Mouse (Mus musculus) T-helper 17 cell (primary cell): ENCODE measurements at regions not wholly inside any gene's neighbourhood (a gene's known extent, or its start where the extent isn't known, plus 50 kb on each side); places are given as distances from the start of the nearest gene placed in this dataset.

Source experiments
- in situ Hi-C, 2 experiments: fragments of 300-600 bp; cut with MboI, MseI; formaldehyde crosslinking; loops; 1 replicate in 1 of 2; 2 replicates in 1 of 2; pipeline ENCODE4 v1.15.1; 2025; ENCODE audit warnings: high pct_unique_total_duplicates in 2 of 2

DNA sequence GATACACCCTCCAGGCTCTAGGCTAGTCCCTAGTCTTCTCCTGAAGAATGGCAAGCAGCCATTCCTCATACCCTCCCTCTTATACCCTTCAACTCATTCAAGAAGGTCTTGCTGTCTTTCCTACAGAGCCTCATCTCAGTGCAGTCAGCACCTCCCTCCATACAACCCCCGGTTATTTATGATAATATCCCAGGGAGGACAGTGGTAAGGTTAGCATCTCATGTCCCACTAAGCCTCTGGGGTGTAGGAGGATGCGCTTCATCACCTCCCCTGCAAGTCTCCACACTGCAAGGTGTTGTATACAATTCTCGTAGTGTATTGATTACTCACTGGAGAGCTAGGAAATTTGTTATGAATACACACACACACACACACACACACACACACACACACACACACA is 80.2 kb upstream of the Shisa6 start:
- in situ Hi-C loops, result no loop called here

DNA sequence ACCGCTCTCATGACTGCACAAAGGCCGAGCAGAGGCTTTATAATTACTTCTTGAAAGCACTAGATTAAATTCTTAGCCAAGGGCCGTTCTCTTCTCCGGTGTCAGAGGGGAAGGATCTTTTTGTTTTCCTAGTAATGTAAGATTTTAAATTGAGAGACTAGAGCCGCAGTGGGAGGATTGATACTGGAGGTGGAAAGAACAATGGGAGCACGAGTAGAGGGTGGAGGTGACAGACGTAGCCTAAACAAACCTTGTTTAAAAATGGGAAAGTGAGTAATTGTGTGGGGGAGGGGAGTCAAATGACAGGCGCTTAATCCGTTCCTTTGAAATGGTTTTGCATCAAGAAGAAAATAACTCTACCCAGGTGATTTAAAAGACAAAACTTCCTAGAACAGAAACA is 80.9 kb upstream of the Shisa6 start:
- in situ Hi-C loops, result no loop called here

DNA sequence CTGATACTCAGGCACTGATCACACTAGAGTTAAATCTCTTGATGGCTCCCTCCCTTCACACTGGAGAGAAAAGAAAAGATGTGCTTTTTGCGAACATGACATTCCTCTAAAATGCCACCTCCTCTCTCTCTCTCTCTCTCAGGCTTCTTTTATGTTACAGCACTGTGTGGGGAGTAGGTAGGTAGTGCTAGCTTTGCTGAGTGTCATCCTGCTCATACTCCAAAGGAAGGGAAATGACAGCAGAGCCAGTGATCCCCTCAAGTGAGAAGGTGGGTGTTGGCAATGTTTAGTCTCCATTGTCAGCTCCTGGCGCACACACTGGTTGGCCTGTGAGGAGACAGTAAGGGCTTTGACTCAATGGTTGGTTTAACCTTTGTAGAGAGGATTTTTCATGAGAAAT is 84.0 kb upstream of the Shisa6 start:
- in situ Hi-C loops, result no loop called here

DNA sequence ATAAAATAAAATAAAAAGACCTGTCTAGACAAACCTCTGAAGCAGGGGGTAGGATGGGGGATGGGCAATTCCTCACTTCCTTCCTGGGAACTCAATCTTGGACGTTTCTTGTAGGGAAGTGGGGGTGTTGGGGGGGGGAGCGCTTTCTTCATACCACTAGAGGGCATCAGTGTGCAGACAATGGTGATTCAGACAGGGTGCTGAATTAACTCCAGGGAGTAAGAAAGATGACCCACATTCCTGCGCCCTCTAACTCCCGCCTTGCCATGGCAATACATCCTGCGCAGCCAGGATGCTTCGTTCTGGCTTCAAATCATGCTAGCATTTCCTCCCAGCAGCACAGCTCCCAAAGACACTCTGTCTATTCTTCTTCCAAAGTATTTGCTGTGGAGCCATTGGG is 87.4 kb upstream of the Shisa6 start:
- in situ Hi-C loops, result no loop called here

DNA sequence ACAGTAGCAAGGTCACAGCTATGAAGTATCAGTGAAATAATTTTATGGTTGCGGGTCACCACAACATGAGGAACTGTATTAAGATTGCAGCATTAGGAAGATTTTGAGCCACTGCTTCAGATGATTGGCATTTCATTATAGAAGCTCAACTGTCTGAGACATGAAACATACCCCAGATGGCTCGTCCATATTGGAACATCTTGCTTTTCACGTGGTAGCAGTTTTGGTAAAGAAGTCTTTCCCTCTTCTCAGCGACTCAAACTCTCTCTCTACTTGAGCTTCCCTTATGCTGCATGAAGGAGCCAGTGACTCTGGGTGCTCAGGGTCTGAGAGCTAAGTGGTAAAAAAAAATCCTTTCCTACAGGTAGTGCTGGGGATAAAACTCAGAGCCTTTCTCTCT is 99.7 kb upstream of the Shisa6 start:
- in situ Hi-C loops, result no loop called here

DNA sequence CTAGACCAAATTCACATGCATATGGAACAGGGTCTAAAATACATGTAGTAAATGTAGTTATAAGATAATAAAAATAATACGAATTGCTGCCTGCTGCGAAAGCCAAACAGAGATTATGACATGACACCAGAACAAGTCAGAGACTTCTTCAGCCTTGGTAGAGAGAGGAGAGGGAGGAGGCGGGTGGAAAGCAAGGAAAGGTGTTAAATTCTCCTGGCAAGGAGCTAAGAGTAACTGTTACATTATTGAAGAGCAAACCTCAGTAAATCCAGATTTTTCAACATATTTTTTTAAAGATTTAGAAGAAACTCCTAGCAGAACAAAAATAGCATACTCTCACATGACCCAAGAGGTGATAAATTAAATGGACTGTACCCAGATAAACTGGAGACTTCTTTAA is 131.0 kb upstream of the Shisa6 start:
- in situ Hi-C loops, result no loop called here

DNA sequence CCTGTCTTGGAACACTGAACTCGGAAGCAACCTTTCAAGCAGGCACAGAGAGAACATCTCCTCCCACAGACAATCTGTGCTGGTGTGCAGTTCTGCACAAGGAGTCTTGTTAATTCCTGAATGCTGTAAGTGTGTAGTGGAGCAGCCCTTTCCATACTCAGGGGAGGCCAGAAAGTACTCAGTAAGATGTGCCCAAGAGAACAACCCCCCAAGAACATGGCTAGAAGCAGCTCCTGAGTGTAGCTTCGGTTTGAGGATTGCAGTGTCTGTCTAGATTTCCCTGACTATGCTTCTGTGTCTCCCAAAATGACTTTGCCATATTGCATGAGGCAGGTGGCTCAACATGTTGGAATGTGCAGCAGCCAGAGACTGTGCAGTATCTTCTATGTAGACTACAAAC is 148.8 kb upstream of the Shisa6 start:
- in situ Hi-C loops, result loop anchor here in 1 of 2 experiments (10.0 kb wide), 1 partner anchor 980 kb away; no protein-coding TSS in a partner anchor

DNA sequence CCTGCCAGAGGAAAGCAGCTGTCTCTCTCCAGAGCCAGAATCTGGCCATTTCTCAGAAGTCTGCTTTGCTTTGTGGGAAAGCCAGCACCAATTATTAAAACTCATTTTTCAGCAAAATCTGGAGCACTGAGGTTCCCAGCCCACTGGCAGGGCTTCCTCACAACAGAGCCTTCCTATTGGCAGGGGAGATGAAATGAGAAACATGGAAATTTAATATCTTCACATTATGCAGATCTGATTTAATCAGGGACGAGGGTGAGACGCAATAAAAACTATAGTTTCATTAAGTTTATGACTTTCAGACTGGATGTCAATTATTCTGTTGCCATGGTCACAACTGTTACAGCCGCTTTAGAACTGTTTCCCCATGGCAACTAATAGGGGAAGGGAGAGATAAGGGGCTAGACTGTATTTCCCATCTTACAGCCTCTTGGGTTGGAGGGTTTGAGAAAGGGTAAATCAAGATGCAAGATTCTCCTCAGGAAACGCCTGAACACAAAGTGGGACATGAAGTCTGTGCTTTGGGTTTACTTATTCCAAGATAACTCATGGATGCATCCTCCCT is 154.4 kb upstream of the Shisa6 start:
- in situ Hi-C loops, result no loop called here

DNA sequence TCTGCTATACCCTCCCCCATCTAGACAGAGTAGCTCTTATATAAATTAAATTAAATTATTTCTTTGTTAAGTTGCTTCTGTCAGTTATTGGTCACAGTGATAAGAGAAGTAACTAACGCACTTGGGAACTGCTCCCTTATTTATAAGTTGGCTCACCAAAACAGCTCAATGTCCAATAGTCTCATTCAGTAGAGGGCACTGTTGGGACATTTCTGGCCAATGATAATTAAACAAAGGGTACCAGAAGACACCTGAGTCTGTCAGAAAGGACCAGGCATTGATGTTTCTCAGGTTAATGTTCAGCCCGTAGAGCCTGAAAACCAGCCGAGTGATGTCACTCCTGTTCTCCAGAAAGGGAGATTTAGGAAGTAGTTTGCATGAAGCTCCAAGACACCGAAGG is 156.1 kb upstream of the Shisa6 start:
- in situ Hi-C loops, result no loop called here

DNA sequence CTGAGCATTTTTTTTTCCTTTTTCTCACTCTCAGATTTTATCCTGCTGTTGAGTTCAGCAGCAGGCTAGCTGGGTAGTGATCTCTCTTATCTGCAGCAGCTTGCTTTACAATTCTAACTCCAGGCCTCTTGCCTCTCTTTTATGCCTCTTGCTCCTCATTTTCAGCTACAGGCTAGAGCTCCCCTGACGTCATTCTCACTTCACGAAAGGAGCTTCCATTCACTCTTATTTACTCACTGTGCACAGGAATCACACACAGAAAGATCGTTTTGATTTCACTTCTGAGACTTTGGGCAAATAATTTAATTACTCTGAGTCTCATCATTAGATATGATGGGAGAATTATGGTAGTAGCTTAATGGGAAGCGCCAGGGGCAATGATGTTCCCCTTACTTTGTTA is 158.4 kb upstream of the Shisa6 start:
- in situ Hi-C loops, result no loop called here

DNA sequence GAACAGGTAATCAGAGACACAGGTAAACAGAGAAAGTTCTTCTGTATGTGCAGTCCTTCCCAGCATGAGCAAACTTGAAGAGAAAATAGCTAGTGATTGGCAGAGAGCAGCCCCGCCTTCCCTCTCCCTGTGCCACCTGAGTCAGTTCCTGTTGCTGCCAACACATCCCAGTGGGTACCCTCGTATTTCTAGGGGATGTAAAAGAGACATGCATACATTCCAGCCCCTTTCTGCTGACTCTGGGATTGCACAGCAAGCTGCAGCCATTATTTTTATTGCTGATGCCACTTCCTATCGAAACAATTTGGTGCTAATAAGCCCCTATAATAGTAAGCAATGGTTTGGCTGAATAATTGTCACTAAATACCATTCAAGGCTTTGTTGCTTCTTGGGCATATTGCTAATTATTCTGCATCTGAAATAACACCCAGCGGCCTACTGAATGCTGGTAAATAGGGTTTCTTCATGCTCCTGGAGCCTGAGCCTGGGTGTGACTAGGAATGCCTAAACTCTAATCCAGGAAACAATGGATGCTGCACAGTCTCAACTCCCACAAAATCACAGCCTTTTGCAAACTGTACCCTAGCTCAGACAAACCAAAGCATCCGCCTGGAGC is 169.0 kb upstream of the Shisa6 start:
- in situ Hi-C loops, result no loop called here

DNA sequence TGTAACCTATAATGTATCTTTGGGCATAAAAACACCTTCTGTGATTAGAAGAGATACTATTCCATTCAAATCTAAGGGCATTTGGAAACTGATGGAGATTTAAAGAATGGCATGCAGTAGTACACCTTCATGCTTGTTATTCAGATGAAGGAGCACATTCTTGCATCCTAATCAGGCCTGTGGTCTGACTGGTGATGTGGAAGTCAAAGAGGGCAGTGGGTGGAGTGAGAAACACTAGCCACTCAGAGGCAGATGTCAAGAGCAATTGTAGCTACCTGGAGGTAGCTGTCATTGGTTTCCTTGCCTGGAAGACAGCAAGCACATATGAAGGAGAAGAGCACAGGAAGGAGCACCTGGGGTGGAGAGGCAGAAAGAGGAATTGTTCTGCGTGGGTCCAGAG is 171.0 kb upstream of the Shisa6 start:
- in situ Hi-C loops, result no loop called here

DNA sequence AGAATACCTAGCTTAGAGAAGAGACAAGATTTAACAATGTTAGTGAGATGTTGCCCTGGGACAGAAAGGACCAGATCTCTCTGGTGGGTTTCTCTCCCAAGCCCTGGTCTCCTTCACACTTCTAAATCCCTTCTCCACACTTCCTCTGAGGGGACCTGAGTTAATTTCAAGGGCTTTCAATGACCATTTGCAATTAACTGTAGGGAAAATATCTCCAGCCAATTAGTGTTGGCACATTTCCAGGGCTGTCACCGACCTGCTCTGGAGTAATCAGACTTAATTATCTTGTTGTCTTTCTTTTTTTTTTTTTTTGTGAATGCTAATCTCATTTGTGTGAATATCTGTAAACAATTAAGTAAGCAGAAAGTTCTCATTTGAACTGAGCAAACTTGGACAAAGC is 166.3 kb upstream of the Pirt start:
- in situ Hi-C loops, result no loop called here

DNA sequence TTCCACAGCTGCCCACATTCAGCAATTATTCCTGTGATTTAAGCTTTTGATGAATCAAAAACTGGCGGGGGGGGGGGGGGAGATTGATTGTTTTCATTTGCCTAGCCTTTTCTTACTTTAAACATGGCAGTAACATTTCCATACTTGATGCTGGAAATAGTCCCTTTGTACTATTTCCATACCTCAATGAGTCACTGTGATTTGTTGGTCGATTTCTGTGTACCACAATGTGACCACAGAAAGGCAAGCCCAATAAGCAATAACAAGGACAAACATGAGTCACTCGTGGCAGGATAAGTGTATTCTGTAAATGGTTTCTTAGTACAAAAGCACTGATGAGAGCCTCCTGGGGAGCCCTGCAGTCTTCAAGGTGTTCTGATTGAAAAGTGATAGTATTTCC is 121.8 kb upstream of the Pirt start:
- in situ Hi-C loops, result no loop called here

DNA sequence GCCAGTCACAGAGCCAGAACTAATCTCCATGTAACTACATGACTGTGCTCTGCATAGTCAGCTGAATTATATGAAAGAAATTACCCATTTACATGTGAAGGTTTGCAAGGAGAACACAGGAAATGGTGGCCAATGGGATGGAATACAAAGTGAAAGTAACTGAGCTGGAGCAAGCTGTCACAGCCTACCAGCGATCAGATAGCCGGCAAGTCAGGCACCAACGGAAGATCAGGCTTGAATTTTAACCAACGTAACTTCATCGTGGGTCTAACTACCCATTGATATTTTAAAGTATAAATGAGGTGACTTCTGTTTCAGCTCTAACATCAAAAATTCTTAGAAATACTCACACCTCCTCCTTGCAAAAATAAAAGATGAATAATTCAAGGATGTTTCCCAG is 104.9 kb upstream of the Pirt start:
- in situ Hi-C loops, result no loop called here

DNA sequence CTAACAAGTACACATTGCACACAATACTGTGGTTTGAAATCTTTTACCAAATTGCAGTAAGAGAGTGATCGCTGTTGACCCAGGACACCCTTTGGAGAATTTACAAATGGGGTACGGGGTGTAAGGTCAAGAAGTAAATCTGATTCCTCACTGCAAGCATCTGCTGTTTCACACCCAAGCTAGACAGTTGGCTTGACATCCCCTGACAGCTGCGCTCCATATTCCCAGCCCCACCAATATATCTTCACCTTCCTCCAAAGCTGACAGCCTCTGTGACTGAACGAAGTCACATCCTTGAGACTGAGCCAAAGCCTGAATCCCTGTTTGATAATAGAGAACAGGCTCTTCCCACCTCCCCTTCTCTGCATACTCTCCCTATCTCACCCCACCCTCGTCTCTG is 98.5 kb upstream of the Pirt start:
- in situ Hi-C loops, result no loop called here

DNA sequence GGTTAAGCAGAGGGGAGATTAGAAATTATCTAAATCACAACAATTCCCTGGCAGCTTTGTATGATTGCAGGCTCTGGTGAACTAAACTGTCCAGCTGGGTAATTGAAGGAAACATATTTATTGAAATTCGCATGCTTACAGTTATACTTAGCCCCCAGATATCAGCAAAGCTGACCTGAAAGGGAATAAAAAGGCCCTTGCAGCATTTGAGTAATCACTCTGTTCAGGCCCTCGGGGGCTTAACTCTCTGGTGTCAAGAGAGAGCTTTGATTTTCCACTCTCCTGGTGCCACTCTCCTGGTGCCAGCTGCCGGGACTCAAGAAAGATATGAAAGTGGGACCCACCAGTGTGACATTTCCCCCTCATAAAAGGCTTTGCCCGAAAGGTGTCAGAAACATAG is 98.0 kb upstream of the Pirt start:
- in situ Hi-C loops, result no loop called here

DNA sequence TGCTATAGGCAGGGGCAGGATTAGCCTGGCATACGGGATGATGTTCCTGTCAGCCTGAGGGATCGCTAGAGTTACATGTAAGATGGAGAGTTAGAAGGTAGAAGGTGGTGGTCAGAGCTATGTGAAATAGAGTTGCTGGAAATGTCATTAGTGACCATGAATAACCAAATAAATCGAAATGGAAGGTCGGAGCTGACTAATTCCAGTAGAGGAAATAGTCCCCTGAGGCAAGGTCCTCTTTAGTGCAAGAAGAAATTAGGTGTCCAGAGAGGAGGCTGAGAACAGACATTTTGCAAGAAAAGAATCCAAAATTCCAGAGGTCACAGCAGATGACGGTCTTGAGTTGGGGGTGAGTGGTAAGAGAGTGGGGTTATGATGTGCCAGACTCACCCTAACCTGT is 75.9 kb upstream of the Pirt start:
- in situ Hi-C loops, result no loop called here

DNA sequence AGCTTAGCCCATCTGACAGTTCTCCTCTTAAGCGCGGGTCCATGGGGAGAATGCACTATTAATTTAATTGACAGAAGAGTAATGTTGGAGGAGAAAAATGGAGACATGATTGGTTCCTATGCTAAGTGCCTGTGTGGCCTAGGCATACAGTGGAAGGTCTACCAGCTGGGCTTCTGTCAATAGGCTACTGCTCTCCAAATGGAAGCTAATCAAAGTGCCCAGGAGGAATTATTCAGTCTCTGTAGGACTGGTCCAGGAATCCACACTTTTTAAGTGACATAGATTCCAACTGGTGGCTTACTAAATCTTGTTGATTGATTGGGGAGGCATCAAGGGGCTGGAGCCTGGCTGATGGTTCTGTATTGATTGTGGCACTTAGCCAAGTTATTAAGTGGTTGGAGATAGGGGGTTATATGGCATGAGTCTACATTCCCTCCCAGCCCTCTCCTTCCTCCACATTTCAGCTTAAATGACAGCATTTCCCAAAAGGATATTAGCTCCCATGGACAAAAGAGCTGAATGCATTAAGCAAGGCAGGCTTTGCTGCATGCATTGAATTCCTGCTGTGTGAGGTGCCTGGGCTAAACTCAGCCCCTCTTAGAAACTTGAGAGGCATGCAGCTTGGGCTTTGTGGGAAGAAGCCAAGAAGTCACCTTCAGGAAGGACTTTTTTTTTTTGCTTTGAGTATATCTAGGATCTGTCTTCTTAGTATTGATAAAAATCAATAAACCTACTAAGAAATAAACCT is 75.0 kb upstream of the Pirt start:
- in situ Hi-C loops, result no loop called here

DNA sequence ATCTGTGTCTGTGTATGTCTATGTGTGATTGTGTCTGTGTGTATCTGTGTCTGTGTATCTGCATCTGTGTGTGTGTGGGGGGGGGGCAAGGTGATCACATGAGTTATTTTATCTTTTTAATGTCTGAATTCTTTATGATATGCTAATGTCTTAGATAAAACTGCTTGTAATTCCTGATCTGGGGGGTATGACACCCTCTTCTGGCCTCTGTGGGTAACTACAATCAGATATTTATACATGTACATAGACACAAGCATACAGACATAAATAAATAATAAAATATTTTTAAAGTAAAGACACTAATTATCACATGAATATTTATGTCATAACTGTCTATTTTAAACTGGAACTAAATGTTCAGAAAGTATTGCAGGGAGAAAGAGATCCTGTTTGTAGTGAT is 66.5 kb upstream of the Pirt start:
- in situ Hi-C loops, result no loop called here

DNA sequence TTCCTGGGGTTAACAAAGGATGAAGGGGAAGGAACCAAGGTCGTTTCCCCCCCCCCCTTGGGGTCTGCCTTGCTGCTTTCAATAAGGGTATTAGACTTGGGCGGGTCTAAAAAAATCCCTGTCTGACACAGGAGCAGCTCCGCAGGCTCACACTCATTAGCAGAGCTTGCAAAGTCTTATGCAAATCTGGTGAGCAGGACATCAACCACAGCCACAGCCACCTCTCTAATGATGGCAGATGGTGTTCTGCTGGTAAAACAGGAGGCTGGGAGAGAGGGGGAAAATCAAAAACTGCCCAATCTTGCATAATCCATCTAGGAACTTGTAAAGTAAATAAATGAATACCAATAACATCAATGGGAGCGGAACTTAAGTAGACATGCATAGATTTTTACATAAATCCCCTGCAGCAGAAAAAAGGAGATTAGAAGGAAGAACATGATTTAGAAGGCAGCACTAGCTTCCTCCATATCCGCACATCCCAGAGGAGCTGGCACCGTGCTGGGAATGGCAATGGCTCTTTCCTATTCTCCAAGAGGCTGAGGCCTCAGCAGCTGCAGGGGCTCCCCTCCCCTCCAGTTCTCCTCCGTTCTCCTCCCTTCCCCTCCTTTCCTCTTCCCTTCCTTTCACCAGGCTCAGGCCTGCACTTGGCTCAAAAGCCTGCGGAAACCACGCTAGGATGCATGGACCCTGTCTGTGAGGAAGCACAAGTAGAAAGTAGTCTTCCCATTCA is 65.6 kb upstream of the Pirt start:
- in situ Hi-C loops, result no loop called here
